Mouse (Mus musculus) heart, embryonic 14.5 days (tissue): ENCODE data around the gene Fgr. TPM values are rescaled to one million over a fixed set of nuclear protein-coding genes. Genes with fewer than 3 reads are reported as not detected.
"Not testable (repeated sequence)": the region's sequence is repeated elsewhere in the genome, so short reads cannot be mapped to it uniquely, and the experiment has no call there.

Experiments
- ATAC-seq: fragments of 200-750 bp; cut with Nextera tagmentation; 2 replicates; pipeline ENCODE4 v1.8.0; 2017; ENCODE audit warnings: low read depth, moderate TSS enrichment; ENCODE audit not compliant: insufficient number of reproducible peaks, insufficient read depth, low FRiP score
- H3K27ac ChIP-seq, 2 experiments: fragments of 200-500 bp in 1 of 2; fragments of 300-500 bp in 1 of 2; sonication (generic) in 1 of 2; replicated peaks in 1 of 2; 2 replicates each; pipeline ENCODE4 v1.5.1; 2012 to 2014; ENCODE audit warnings: low read depth in 2 of 2, low read length in 2 of 2, control low read depth in 1 of 2, mild to moderate bottlenecking in 1 of 2, mixed read lengths in 1 of 2; ENCODE audit not compliant: control insufficient read depth in 1 of 2, insufficient read depth in 1 of 2
- H3K27me3 ChIP-seq: fragments of 300-500 bp; sonication (generic); 2 replicates; pipeline ENCODE4 v1.6.1; 2014; ENCODE audit warnings: mild to moderate bottlenecking, low read length, control low read depth; ENCODE audit not compliant: control insufficient read depth, insufficient read depth
- H3K36me3 ChIP-seq: fragments of 300-500 bp; sonication (generic); 2 replicates; pipeline ENCODE4 v1.6.1; 2014; ENCODE audit warnings: mild to moderate bottlenecking, control low read depth, low read length, mixed read lengths; ENCODE audit not compliant: control insufficient read depth, insufficient read depth
- H3K4me1 ChIP-seq, 2 experiments: fragments of 200-500 bp in 1 of 2; fragments of 300-500 bp in 1 of 2; sonication (generic) in 1 of 2; 2 replicates each; pipeline ENCODE4 v1.6.1; 2012 to 2014; ENCODE audit warnings: low read length in 2 of 2, control low read depth in 1 of 2, mixed read lengths in 1 of 2; ENCODE audit not compliant: control insufficient read depth in 2 of 2, insufficient read depth in 2 of 2
- H3K4me2 ChIP-seq: fragments of 300-500 bp; sonication (generic); 2 replicates; pipeline ENCODE4 v1.6.1; 2014; ENCODE audit warnings: mild to moderate bottlenecking, low read length
- H3K4me3 ChIP-seq, 2 experiments: fragments of 200-500 bp in 1 of 2; fragments of 300-500 bp in 1 of 2; sonication (generic) in 1 of 2; 2 replicates each; pipeline ENCODE4 v1.5.1; 2012 to 2014; ENCODE audit warnings: low read length in 2 of 2, mild to moderate bottlenecking in 2 of 2, control low read depth in 1 of 2, low read depth in 1 of 2, moderate library complexity in 1 of 2; ENCODE audit not compliant: control insufficient read depth in 1 of 2, insufficient read depth in 1 of 2
- H3K9ac ChIP-seq: fragments of 300-500 bp; sonication (generic); 2 replicates; pipeline ENCODE4 v1.6.1; 2014; ENCODE audit warnings: mild to moderate bottlenecking, low read length
- H3K9me3 ChIP-seq: fragments of 300-500 bp; sonication (generic); 2 replicates; pipeline ENCODE4 v1.6.1; 2016; ENCODE audit warnings: low read length, control low read depth; ENCODE audit not compliant: control insufficient read depth
- WGBS: fragments of 180-500 bp; shearing (Covaris S2); extraction: QIAGEN DNeasy Blood & Tissue Kit; methylation state at CpG from one replicate; pipeline ENCODE4 v1.1.7; 2014; 5-methylcytosine and 5-hydroxymethylcytosine counted together
- polyA plus RNA-seq: library from polyadenylated mRNA; unstranded; fragments of >200 nt; fragmentation: Nextera tagmentation; extraction: Ambion mirVana; gene quantifications from 2 replicates; pipeline ENCODE4 v1.2.1, GENCODE M21; 2014

The Fgr gene
- polyA plus RNA-seq, 1 experiment from 2014 or later = 0.18 TPM

DNA sequence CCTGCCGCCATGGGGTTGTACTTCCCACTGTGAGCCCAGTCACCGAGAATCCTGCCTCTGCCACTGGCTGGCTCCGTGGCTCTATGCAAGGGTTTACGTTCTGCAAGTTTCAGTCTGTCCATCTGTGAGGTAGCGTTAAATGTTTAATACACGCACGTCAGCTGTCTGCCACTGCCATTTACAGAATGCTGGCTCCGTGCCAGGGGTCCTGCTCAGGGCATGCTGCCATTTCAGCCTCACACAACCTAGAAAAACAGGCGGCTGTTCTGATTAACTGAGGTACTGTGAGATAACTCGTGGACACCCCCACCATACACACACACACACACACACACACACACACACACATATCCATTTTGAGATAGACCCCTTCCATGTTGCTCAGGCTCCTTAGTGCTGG is 29.0 kb downstream of the Fgr start:
- Histone ChIP-seq H3K4me1 (peaks cover 20 to 27% of the 10 kb centered on the region in 2 experiments), H3K36me3 (no peaks in the 10 kb centered on the region), H3K27ac (peak overlapping the region; percentile 88 to 91), H3K9me3 (no peaks in the 10 kb centered on the region), H3K4me3 (no peak overlapping the region), H3K9ac (peak overlapping the region; percentile 44; the same call in 1 of the 2 replicates), H3K4me2 (peak overlapping the region; percentile 48), H3K27me3 (no peaks in the 10 kb centered on the region)
- peak; percentile 64 for ATAC-seq
- WGBS = 5% methylated on average over 10 of the region's 10 CpGs

GRCm38 (mm10) chr4:133003316-133004018 is 29.6 kb downstream of the Fgr start:
- Histone ChIP-seq H3K9ac (peak overlapping the region; percentile 44; the same call in 1 of the 2 replicates), H3K4me2 (peak overlapping the region; percentile 48), H3K9me3 (no peaks in the 10 kb centered on the region), H3K27ac (peak overlapping the region; percentile 88 to 91), H3K36me3 (no peaks in the 10 kb centered on the region), H3K4me1 (peaks cover 21 to 31% of the 10 kb centered on the region in 2 experiments), H3K27me3 (no peaks in the 10 kb centered on the region), H3K4me3 (no peak overlapping the region)
- peak; percentile 38 for ATAC-seq
- WGBS = 26% methylated on average over 21 of the region's 21 CpGs

DNA sequence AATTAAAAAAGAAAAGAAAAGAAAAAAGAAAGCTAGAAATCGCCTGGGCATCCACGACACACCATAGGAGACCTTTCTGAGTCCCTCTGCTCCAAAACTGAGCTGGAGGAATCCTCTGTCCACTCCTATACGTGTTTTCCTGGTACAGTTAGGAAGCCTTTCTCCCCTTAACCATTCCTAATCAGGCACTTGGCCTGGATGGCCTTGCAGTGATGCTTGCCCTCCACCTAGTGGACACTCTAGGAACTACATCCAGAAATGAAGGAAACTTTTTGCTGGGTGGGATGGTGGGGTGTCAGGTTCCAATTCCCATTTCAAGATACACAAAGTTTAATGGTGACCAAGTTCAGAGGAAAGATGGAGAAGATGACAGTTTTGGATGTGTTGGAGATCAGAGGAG is 31.3 kb downstream of the Fgr start:
- ATAC-seq = no peak
- no peaks in the 10 kb centered on the region for H3K27me3 ChIP-seq
- H3K36me3 ChIP-seq = no peaks in the 10 kb centered on the region
- no peak overlapping the region for H3K9ac ChIP-seq
- no peak overlapping the region for H3K27ac ChIP-seq
- 8% methylated on average over 3 of the region's 3 CpGs for WGBS
- no peak overlapping the region for H3K4me2 ChIP-seq
- H3K4me3 ChIP-seq = no peak overlapping the region
- H3K9me3 ChIP-seq = no peaks in the 10 kb centered on the region
- H3K4me1 ChIP-seq = peaks cover 21 to 33% of the 10 kb centered on the region in 2 experiments

- not testable (repeated sequence) for H3K27ac ChIP-seq, H3K9ac ChIP-seq, H3K36me3 ChIP-seq, H3K4me3 ChIP-seq, ATAC-seq, H3K9me3 ChIP-seq, H3K4me2 ChIP-seq, H3K27me3 ChIP-seq
- WGBS = 61% methylated on average over 6 of the region's 6 CpGs
- peaks cover 26 to 37% of the 10 kb centered on the region in 2 experiments for H3K4me1 ChIP-seq
Measured at GRCm38 (mm10) chr4:133005885-133006451, 32.1 kb downstream of the Fgr start.

GRCm38 (mm10) chr4:133007513-133008380 is 33.9 kb downstream of the Fgr start:
- Histone ChIP-seq H3K27ac (no peak overlapping the region), H3K36me3 (no peaks in the 10 kb centered on the region), H3K4me2 (no peak overlapping the region), H3K4me1 (peaks cover 22 to 31% of the 10 kb centered on the region in 2 experiments), H3K27me3 (no peaks in the 10 kb centered on the region), H3K4me3 (no peak overlapping the region), H3K9ac (0 out of 2 replicates have a peak overlapping the region, but pooled peaks have one; percentile 35), H3K9me3 (no peaks in the 10 kb centered on the region)
- 27% methylated on average over 15 of the region's 15 CpGs for WGBS
- no peak for ATAC-seq

DNA sequence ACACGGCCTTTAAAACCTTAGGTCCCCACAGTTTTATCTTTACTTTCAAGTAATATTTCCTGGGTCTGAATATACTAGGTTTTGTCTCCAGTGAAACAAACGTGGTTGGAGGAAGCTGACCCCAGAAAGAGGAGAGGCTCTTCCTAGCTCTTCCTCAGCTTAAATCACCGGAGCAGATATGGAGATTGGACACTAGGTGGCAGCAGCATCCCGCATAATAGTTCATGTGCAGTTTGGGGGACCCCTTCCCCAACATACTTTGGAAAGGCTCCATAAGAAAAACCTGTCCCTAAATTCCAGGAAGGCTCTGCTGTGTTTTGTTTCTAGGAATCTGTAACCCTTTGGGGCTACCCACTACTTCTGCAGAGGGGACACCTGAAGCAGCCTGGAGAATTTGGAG is 35.2 kb downstream of the Fgr start:
- Histone ChIP-seq H3K27me3 (no peaks in the 10 kb centered on the region), H3K4me2 (no peak overlapping the region), H3K36me3 (no peaks in the 10 kb centered on the region), H3K27ac (no peak overlapping the region), H3K9ac (no peak overlapping the region), H3K4me3 (no peak overlapping the region), H3K9me3 (no peaks in the 10 kb centered on the region), H3K4me1 (peaks cover 12 to 25% of the 10 kb centered on the region in 2 experiments)
- WGBS = 2% methylated on average over 4 of the region's 4 CpGs
- ATAC-seq = no peak

GRCm38 (mm10) chr4:133009676-133010075 is 35.8 kb downstream of the Fgr start:
- WGBS = 54% methylated on average over 5 of the region's 5 CpGs

More at GRCm38 (mm10) chr4:133009676-133010075, 35.8 kb downstream of the Fgr start:
- no peak overlapping the region for H3K4me3 ChIP-seq
- H3K4me1 ChIP-seq = peaks cover 14 to 30% of the 10 kb centered on the region in 2 experiments
- no peak overlapping the region for H3K9ac ChIP-seq
- no peaks in the 10 kb centered on the region for H3K36me3 ChIP-seq
- H3K27ac ChIP-seq = no peak overlapping the region
- no peak overlapping the region for H3K4me2 ChIP-seq
- no peaks in the 10 kb centered on the region for H3K9me3 ChIP-seq
- ATAC-seq = no peak
- no peaks in the 10 kb centered on the region for H3K27me3 ChIP-seq
